Mouse (Mus musculus) brain, embryonic 14.5 days (tissue): ENCODE data around the gene Igdcc3.

Experiments used
- CTCF ChIP-seq: fragments of 200-500 bp; IDR thresholded peaks from 2 replicates; pipeline ENCODE4 v1.5.1; 2012; ENCODE audit warnings: inconsistent platforms, mild to moderate bottlenecking, moderate library complexity, borderline replicate concordance; ENCODE audit not compliant: insufficient read depth, insufficient read length; ENCODE audit errors: extremely low read depth
- POLR2A ChIP-seq: fragments of 200-500 bp; IDR thresholded peaks from 2 replicates; pipeline ENCODE4 v1.6.1; 2012; ENCODE audit warnings: mild to moderate bottlenecking, inconsistent platforms, borderline replicate concordance; ENCODE audit not compliant: poor library complexity, insufficient read depth, insufficient read length, severe bottlenecking; ENCODE audit errors: extremely low read depth

DNA sequence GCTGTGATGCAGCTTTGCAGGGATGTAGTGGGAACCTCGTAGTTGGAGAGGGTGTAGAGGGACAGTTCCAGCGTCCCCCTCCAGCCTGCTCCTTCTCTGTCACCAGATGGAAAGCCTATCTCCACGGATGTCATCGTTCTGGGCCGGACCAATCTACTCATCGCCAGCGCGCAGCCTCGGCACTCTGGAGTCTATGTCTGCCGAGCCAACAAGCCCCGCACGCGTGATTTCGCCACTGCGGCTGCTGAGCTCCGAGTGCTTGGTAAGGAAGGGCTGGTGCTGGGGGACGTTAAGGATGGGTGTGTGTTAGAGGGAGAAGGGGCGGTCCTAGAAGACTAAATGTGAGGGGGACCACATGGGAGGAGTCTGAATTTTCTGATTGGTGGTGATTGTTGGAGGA lies 18.4 kb upstream of the Igdcc3 start:
- no peak for TF ChIP-seq CTCF
- no peak for TF ChIP-seq POLR2A
